9 mouse cellular contexts compared by ENCODE assay signal in genomic region chr3:106448571-106448970, GRCm38 (mm10). TPM values are rescaled to one million over a fixed set of nuclear protein-coding genes. Genes with fewer than 3 reads are reported as not detected.
A peak's percentile ranks its signal among the peaks of the same experiment; 100 is the strongest.
DNase-seq lines count a peak whose midpoint lies in the region; ATAC-seq and TF ChIP-seq lines count a peak whose summit lies in the region.
"Had no signal": no experiment of that assay in that cellular context is flagged by ENCODE, and none has a peak within 500 bp of the region (broad histone marks: within the 10 kb centered on the region; RNA-seq: fewer than 3 reads in every experiment).

No protein-coding gene starts in this region.

- ATAC-seq in hindbrain, embryonic 11.5 days (ENCODE audit: low FRiP score), result peak; percentile 82
- ATAC-seq in hindbrain, embryonic 16.5 days, result peak; percentile 90
- ATAC-seq in midbrain, postnatal 0 days (ENCODE audit: low FRiP score), result peak; percentile 78

- no peak overlapping the region for H3K4me2 ChIP-seq in hindbrain, embryonic 11.5 days (replicated peaks; ENCODE audit: low read depth, low read length)
- no peak overlapping the region for H3K4me2 ChIP-seq in hindbrain, embryonic 16.5 days (ENCODE audit: low read length)
- H3K4me2 ChIP-seq in midbrain, postnatal 0 days (ENCODE audit: low read depth, low read length, poor library complexity, severe bottlenecking), result no peak overlapping the region
- H3K4me2 ChIP-seq: embryonic facial prominence, embryonic 12.5 days had no signal

- no peak overlapping the region for H3K9ac ChIP-seq in hindbrain, embryonic 11.5 days (ENCODE audit: low read depth, low read length)
- H3K9ac ChIP-seq in hindbrain, embryonic 16.5 days (ENCODE audit: low read depth, low read length), result no peak overlapping the region
- no peak overlapping the region for H3K9ac ChIP-seq in midbrain, postnatal 0 days (replicated peaks; ENCODE audit: low read length, poor library complexity, severe bottlenecking)
- H3K9ac ChIP-seq: embryonic facial prominence, embryonic 12.5 days had no signal

- H3K27me3 ChIP-seq in hindbrain, embryonic 11.5 days (ENCODE audit: control insufficient read depth, insufficient read depth, low read length), result no peaks in the 10 kb centered on the region
- no peaks in the 10 kb centered on the region for H3K27me3 ChIP-seq in hindbrain, embryonic 10.5 days (ENCODE audit: insufficient read depth, poor library complexity, severe bottlenecking)
- no peaks in the 10 kb centered on the region for H3K27me3 ChIP-seq in hindbrain, embryonic 16.5 days (replicated peaks; ENCODE audit: control insufficient read depth, insufficient read depth, low read length)
- H3K27me3 ChIP-seq in midbrain, postnatal 0 days (ENCODE audit: insufficient read depth, low read length), result no peaks in the 10 kb centered on the region
- H3K27me3 ChIP-seq: embryonic facial prominence, embryonic 12.5 days had no signal

- H3K4me3 ChIP-seq in hindbrain, embryonic 11.5 days (ENCODE audit: low read depth, low read length), result no peak overlapping the region
- no peak overlapping the region for H3K4me3 ChIP-seq in hindbrain, embryonic 10.5 days
- H3K4me3 ChIP-seq in hindbrain, embryonic 16.5 days (ENCODE audit: low read length), result no peak overlapping the region
- H3K4me3 ChIP-seq in midbrain, postnatal 0 days (ENCODE audit: low read depth, low read length), result no peak overlapping the region
- H3K4me3 ChIP-seq: embryonic facial prominence, embryonic 12.5 days had no signal

- peak; percentile 66 for DNase-seq in hindbrain, embryonic 11.5 days (ENCODE audit: low spot score)
- no peak for DNase-seq in hindbrain, embryonic 10.5 days (ENCODE audit: low spot score)
- peak; percentile 58 for DNase-seq in R1 (ENCODE audit: low read depth, low spot score)
- DNase-seq in embryo, embryonic 11 days, result peak; percentile 54
- DNase-seq in left cerebral cortex, adult 11 months (ENCODE audit: low spot score), result peak; percentile 21
- peak; percentile 82 for DNase-seq in midbrain, postnatal 0 days (ENCODE audit: low spot score)
- peak; percentile 2 for DNase-seq in yolk sac, embryonic 10.5 days (ENCODE audit: low spot score)

- H3K36me3 ChIP-seq in hindbrain, embryonic 11.5 days (ENCODE audit: control insufficient read depth, insufficient read depth, low read length), result no peaks in the 10 kb centered on the region
- no peaks in the 10 kb centered on the region for H3K36me3 ChIP-seq in hindbrain, embryonic 10.5 days
- H3K36me3 ChIP-seq in hindbrain, embryonic 16.5 days (ENCODE audit: control insufficient read depth, insufficient read depth, low read length), result no peaks in the 10 kb centered on the region
- H3K36me3 ChIP-seq in midbrain, postnatal 0 days (ENCODE audit: insufficient read depth, low read length), result no peaks in the 10 kb centered on the region
- H3K36me3 ChIP-seq: embryonic facial prominence, embryonic 12.5 days had no signal

- peak; percentile 93 for TF ChIP-seq CTCF in midbrain, postnatal 0 days (IDR thresholded peaks at IDR 0.05)

- H3K27ac ChIP-seq in hindbrain, embryonic 11.5 days (ENCODE audit: low read depth, low read length), result no peak overlapping the region
- H3K27ac ChIP-seq in hindbrain, embryonic 10.5 days, result no peak overlapping the region
- H3K27ac ChIP-seq in hindbrain, embryonic 16.5 days (ENCODE audit: low read depth, low read length), result no peak overlapping the region
- no peak overlapping the region for H3K27ac ChIP-seq in midbrain, postnatal 0 days (ENCODE audit: low read depth, low read length)
- H3K27ac ChIP-seq: embryonic facial prominence, embryonic 12.5 days had no signal

- no peaks in the 10 kb centered on the region for H3K9me3 ChIP-seq in hindbrain, embryonic 11.5 days (ENCODE audit: control insufficient read depth, low read length)
- H3K9me3 ChIP-seq in hindbrain, embryonic 10.5 days, result no peaks in the 10 kb centered on the region
- no peaks in the 10 kb centered on the region for H3K9me3 ChIP-seq in hindbrain, embryonic 16.5 days (ENCODE audit: control insufficient read depth, low read length)
- no peaks in the 10 kb centered on the region for H3K9me3 ChIP-seq in midbrain, postnatal 0 days (ENCODE audit: low read length)
- H3K9me3 ChIP-seq: embryonic facial prominence, embryonic 12.5 days had no signal

- no peaks in the 10 kb centered on the region for H3K4me1 ChIP-seq in hindbrain, embryonic 11.5 days (replicated peaks; ENCODE audit: control insufficient read depth, insufficient read depth, low read length)
- no peaks in the 10 kb centered on the region for H3K4me1 ChIP-seq in hindbrain, embryonic 10.5 days (replicated peaks)
- no peaks in the 10 kb centered on the region for H3K4me1 ChIP-seq in hindbrain, embryonic 16.5 days (ENCODE audit: control insufficient read depth, insufficient read depth, low read depth, low read length)
- no peaks in the 10 kb centered on the region for H3K4me1 ChIP-seq in midbrain, postnatal 0 days (ENCODE audit: insufficient read depth, low read length)
- H3K4me1 ChIP-seq: embryonic facial prominence, embryonic 12.5 days had no signal

RNA-seq across cellular contexts. Expression of gene Dennd2d, which starts 33.6 kb away (rescaled TPM):
- polyA plus RNA-seq in hindbrain, embryonic 11.5 days (2014; fragmentation: Nextera tagmentation; extraction: Ambion mirVana), result 0.29 and 0.77 TPM in 2 replicates
- polyA plus RNA-seq in hindbrain, embryonic 10.5 days (2016; fragmentation: Nextera tagmentation; extraction: Ambion mirVana), result 1.3 TPM in 2 replicates
- polyA plus RNA-seq in hindbrain, embryonic 16.5 days (2015; fragmentation: Nextera tagmentation; extraction: Ambion mirVana), result 0.84 and 1.2 TPM in 2 replicates
- 1.2 and 1.4 TPM in 2 replicates for total RNA-seq in midbrain, postnatal 0 days (2014; rRNA removed)
- 0.91 and 0.93 TPM in 2 replicates for polyA plus RNA-seq in midbrain, postnatal 0 days (2015; fragmentation: Nextera tagmentation; extraction: Ambion mirVana)

RNA-seq across cellular contexts. Expression of gene Chil6, which starts 42.6 kb away (rescaled TPM):
- polyA plus RNA-seq in hindbrain, embryonic 11.5 days (2014; fragmentation: Nextera tagmentation; extraction: Ambion mirVana), result not detected in 2 replicates
- polyA plus RNA-seq in hindbrain, embryonic 10.5 days (2016; fragmentation: Nextera tagmentation; extraction: Ambion mirVana), result not detected in 2 replicates
- not detected in 2 replicates for polyA plus RNA-seq in hindbrain, embryonic 16.5 days (2015; fragmentation: Nextera tagmentation; extraction: Ambion mirVana)
- total RNA-seq in midbrain, postnatal 0 days (2014; rRNA removed), result not detected in 2 replicates
- polyA plus RNA-seq in midbrain, postnatal 0 days (2015; fragmentation: Nextera tagmentation; extraction: Ambion mirVana), result not detected in 2 replicates
- polyA plus RNA-seq: embryonic facial prominence, embryonic 12.5 days had no signal
